Mouse (Mus musculus): ENCODE data around the gene Nccrp1.

GRCm38 (mm10) chr7:28572689-28573088 lies 25.6 kb upstream of the Nccrp1 start:
- TF ChIP-seq POLR2A (IDR thresholded peaks at IDR 0.05; ENCODE audit: low read depth, low read length) (no peak), CTCF (IDR thresholded peaks at IDR 0.05; ENCODE audit: borderline replicate concordance, insufficient read depth, low read length) (no peak)

Measured in embryonic fibroblast, embryonic 13.5 days (primary cell).